Mouse (Mus musculus) heart, adult 2 months (tissue): ENCODE measurements around the gene Zfp760. TPM values are rescaled to one million over a fixed set of nuclear protein-coding genes. Genes with fewer than 3 reads are reported as not detected.
"Not testable (repeated sequence)": the region's sequence is repeated elsewhere in the genome, so short reads cannot be mapped to it uniquely, and the experiment has no call there.

Experiments
- DNase-seq, 2 experiments: peaks; one replicate each; pipeline ENCODE4 v3.0.0; 2021
- H3K27ac ChIP-seq: fragments of 200-600 bp; 2 replicates; pipeline ENCODE4 v1.8.1; 2022
- H3K27me3 ChIP-seq: fragments of 200-500 bp; 2 replicates; pipeline ENCODE4 v1.6.1; 2012; ENCODE audit warnings: mild to moderate bottlenecking, low read length, inconsistent platforms, mixed read lengths; ENCODE audit not compliant: control insufficient read depth, insufficient read depth
- H3K36me3 ChIP-seq: fragments of 200-500 bp; 2 replicates; pipeline ENCODE4 v1.6.1; 2012; ENCODE audit warnings: low read length, inconsistent platforms; ENCODE audit not compliant: control insufficient read depth, insufficient read depth
- H3K4me1 ChIP-seq: fragments of 200-500 bp; 2 replicates; pipeline ENCODE4 v1.6.1; 2011; ENCODE audit warnings: low read length; ENCODE audit not compliant: control insufficient read depth, insufficient read depth
- H3K4me3 ChIP-seq: fragments of 200-600 bp; 2 replicates; pipeline ENCODE4 v1.8.1; 2022
- H3K79me2 ChIP-seq: fragments of 200-500 bp; replicated peaks from 2 replicates; pipeline ENCODE4 v1.6.1; 2012; ENCODE audit warnings: mild to moderate bottlenecking, inconsistent platforms, low read length, moderate library complexity, mixed read lengths; ENCODE audit not compliant: control insufficient read depth, insufficient read depth
- H3K9ac ChIP-seq: fragments of 200-500 bp; 2 replicates; pipeline ENCODE4 v1.6.1; 2012; ENCODE audit warnings: low read depth, mild to moderate bottlenecking, control low read depth, inconsistent platforms, low read length, mixed read lengths
- CTCF ChIP-seq: fragments of 200-600 bp; IDR thresholded peaks from 2 replicates; pipeline ENCODE4 v1.8.1; 2022; ENCODE audit warnings: antibody characterized with exemption, mild to moderate bottlenecking, moderate library complexity
- EP300 ChIP-seq: fragments of 200-500 bp; IDR thresholded peaks from 2 replicates; pipeline ENCODE4 v1.6.1; 2011; ENCODE audit warnings: low read depth, low read length, control low read depth; ENCODE audit not compliant: insufficient read depth
- POLR2A ChIP-seq: fragments of 200-500 bp; IDR thresholded peaks from 2 replicates; pipeline ENCODE4 v1.6.1; 2011; ENCODE audit warnings: mild to moderate bottlenecking, low read depth, low read length, control low read depth; ENCODE audit not compliant: insufficient read depth
- WGBS: fragments of 180-500 bp; shearing (Covaris S2); methylation state at CpG from one replicate; pipeline ENCODE4 v1.1.7; 2018; 5-methylcytosine and 5-hydroxymethylcytosine counted together
- intact Hi-C: fragments of 180-260 bp; cut with DNase I; formaldehyde crosslinking; loops from one replicate; pipeline ENCODE4 v1.15.1; 2025
- long read RNA-seq: library from polyadenylated mRNA; stranded (forward); transcript quantifications from one replicate; pipeline ENCODE4 v2.0.0, GENCODE M21; 2021
- polyA plus RNA-seq: library from polyadenylated mRNA; depleted of rRNA; stranded (reverse); fragments of >200 nt; gene quantifications from 2 replicates; pipeline ENCODE4 v1.2.3, GENCODE M21; 2012; rRNA removed
- total RNA-seq, 2 experiments: library from RNA; stranded (reverse); gene quantifications; 2 replicates each; pipeline ENCODE4 v1.2.3; 2021

The Zfp760 gene
- total RNA-seq (1 to 10 TPM; 1.3 to 1.5 TPM), polyA plus RNA-seq (0.53 and 1.3 TPM in 2 replicates)
- long read RNA-seq, full-length matches to known transcripts: 1 of 2 reads
- long read RNA-seq, partial matches to known transcripts: 0 of 2 reads
- long read RNA-seq, other reads (novel, unspliced or antisense): 1 of 2 reads

GRCm38 (mm10) chr17:21707343-21707996, at the start of gene Zfp760:
Zfp760 (plus strand) TSS chr17:21707741.
- no peaks in the 10 kb centered on the region for H3K27me3 ChIP-seq
- peak within 1 kb of the TSS; percentile 67 for H3K9ac ChIP-seq
- H3K36me3 ChIP-seq: no peaks in the 10 kb centered on the region; the same call in none of the 2 replicates
- TF ChIP-seq POLR2A (peak; percentile 82), CTCF (no peak), EP300 (0 out of 2 replicates have a peak, but pooled peaks have one; percentile 41)
- H3K4me3 ChIP-seq: peak within 1 kb of the TSS; percentile 65
- H3K79me2 ChIP-seq: no peaks in the 10 kb centered on the region
- peak within 1 kb of the TSS; percentile 90 for H3K27ac ChIP-seq
- peaks cover 2% of the 10 kb centered on the region for H3K4me1 ChIP-seq
- 3% methylated on average over 26 of the region's 26 CpGs for WGBS
- peak; percentile 86 to 91 for DNase-seq
- intact Hi-C loops: loop anchor here (2.0 kb wide), 1 partner anchor 25 kb away; no protein-coding TSS in a partner anchor

GRCm38 (mm10) chr17:21678826-21679225, 28.7 kb upstream of the Zfp760 start:
- H3K27me3 ChIP-seq, DNase-seq, intact Hi-C loops, H3K4me3 ChIP-seq, H3K27ac ChIP-seq, H3K4me1 ChIP-seq, H3K9ac ChIP-seq, H3K79me2 ChIP-seq, H3K36me3 ChIP-seq: not testable (repeated sequence)
- whole genome bisulfite sequencing: 12% methylated on average over 1 of the region's 1 CpGs

GRCm38 (mm10) chr17:21679273-21680018, 28.1 kb upstream of the Zfp760 start:
- peak overlapping the region; percentile 61 for H3K4me3 ChIP-seq
- WGBS: 1% methylated on average over 9 of the region's 9 CpGs
- no peaks in the 10 kb centered on the region for H3K79me2 ChIP-seq
- TF ChIP-seq EP300: no peak
- TF ChIP-seq CTCF: peak; percentile 83
- peak; percentile 64 for TF ChIP-seq POLR2A
- intact Hi-C loops: no loop called here
- H3K27me3 ChIP-seq: no peaks in the 10 kb centered on the region
- H3K9ac ChIP-seq: peak overlapping the region; percentile 58
- H3K36me3 ChIP-seq: no peaks in the 10 kb centered on the region
- H3K27ac ChIP-seq: peak overlapping the region; percentile 70
- peaks cover 4% of the 10 kb centered on the region; the same call in 1 of the 2 replicates for H3K4me1 ChIP-seq
- peak; percentile 84 to 90 for DNase-seq

GRCm38 (mm10) chr17:21680019-21680376, 27.5 kb upstream of the Zfp760 start:
- under 1% methylated on average over 10 of the region's 10 CpGs for WGBS
- H3K27me3 ChIP-seq, DNase-seq, intact Hi-C loops, H3K36me3 ChIP-seq, H3K79me2 ChIP-seq, H3K4me1 ChIP-seq: not testable (repeated sequence)
- peak overlapping the region; percentile 42 for H3K9ac ChIP-seq
- H3K27ac ChIP-seq: peak overlapping the region; percentile 70
- H3K4me3 ChIP-seq: peak overlapping the region; percentile 61

- Histone ChIP-seq H3K27me3 (no peaks in the 10 kb centered on the region), H3K4me1 (no peaks in the 10 kb centered on the region), H3K27ac (no peak within 1 kb of the TSS), H3K9ac (no peak within 1 kb of the TSS), H3K4me3 (no peak within 1 kb of the TSS), H3K79me2 (no peaks in the 10 kb centered on the region), H3K36me3 (no peaks in the 10 kb centered on the region)
- DNase-seq: no peak
- WGBS: 90% methylated on average over 3 of the region's 3 CpGs
- TF ChIP-seq CTCF: no peak
- no peak for TF ChIP-seq POLR2A
- TF ChIP-seq EP300: no peak
- intact Hi-C loops: no loop called here
Observed at GRCm38 (mm10) chr17:21691560-21691959, 16.0 kb upstream of the Zfp760 start, which contains the start of gene Gm10226. Gm10226 (plus strand) TSS chr17:21691860.

- no peak for DNase-seq
- Histone ChIP-seq H3K36me3 (no peaks in the 10 kb centered on the region), H3K9ac (no peak overlapping the region), H3K79me2 (no peaks in the 10 kb centered on the region), H3K27ac (no peak overlapping the region), H3K27me3 (no peaks in the 10 kb centered on the region), H3K4me3 (no peak overlapping the region), H3K4me1 (no peaks in the 10 kb centered on the region)
- TF ChIP-seq POLR2A: no peak
- no peak for TF ChIP-seq CTCF
- TF ChIP-seq EP300: no peak
- intact Hi-C loops: loop anchor here (2.0 kb wide), 1 partner anchor 31 kb away; no protein-coding TSS in a partner anchor
- WGBS: 63% methylated on average over 3 of the region's 3 CpGs
Observed at GRCm38 (mm10) chr17:21693342-21693741, 14.2 kb upstream of the Zfp760 start.
